Mouse (Mus musculus): ENCODE measurements around the gene Sh3bp4. TPM values are rescaled to one million over a fixed set of nuclear protein-coding genes. Genes with fewer than 3 reads are reported as not detected.

The Sh3bp4 gene
- polyA plus RNA-seq (2015; fragmentation: Nextera tagmentation; extraction: Ambion mirVana), result 7.6 and 8.0 TPM in 2 replicates

- WGBS, result under 1% methylated on average over 58 of the region's 63 CpGs
- H3K27ac ChIP-seq (replicated peaks), result peak within 1 kb of the TSS; percentile 92
- no peaks in the 10 kb centered on the region for H3K9me3 ChIP-seq (ENCODE audit: control insufficient read depth, low read length)
- TF ChIP-seq EP300 (optimal IDR thresholded peaks at IDR 0.05), result no peak
- TF ChIP-seq CTCF (IDR thresholded peaks at IDR 0.05; ENCODE audit: low read depth), result peak; percentile 43
- H3K4me2 ChIP-seq (replicated peaks; ENCODE audit: low read depth), result peak within 1 kb of the TSS; percentile 83
- no peaks in the 10 kb centered on the region for H3K36me3 ChIP-seq (ENCODE audit: control insufficient read depth, insufficient read depth, low read length)
- 0 out of 2 replicates have a peak, but pooled peaks cover 9% of the 10 kb centered on the region for H3K4me1 ChIP-seq (replicated peaks; ENCODE audit: control insufficient read depth, insufficient read depth)
- DNase-seq (ENCODE audit: low spot score) (peak; percentile 100), ATAC-seq (ENCODE audit: low FRiP score, low TSS enrichment) (peak; percentile 97)
- peak within 1 kb of the TSS; percentile 90 for H3K4me3 ChIP-seq (ENCODE audit: low read depth, low read length)
- H3K9ac ChIP-seq (ENCODE audit: low read length), result peak within 1 kb of the TSS; percentile 87
- H3K27me3 ChIP-seq (ENCODE audit: control insufficient read depth, insufficient read depth, low read length), result no peaks in the 10 kb centered on the region
Measured at GRCm38 (mm10) chr1:89070103-89070700, at the start of gene Sh3bp4. Gene Sh3bp4, plus strand, starts transcription at chr1:89070415.

- H3K27me3 ChIP-seq (ENCODE audit: control insufficient read depth, insufficient read depth, low read length), result no peaks in the 10 kb centered on the region
Measured at GRCm38 (mm10) chr1:89022997-89023396, 47.2 kb upstream of the Sh3bp4 start.

GRCm38 (mm10) chr1:89024696-89025612 is 45.3 kb upstream of the Sh3bp4 start:
- Histone ChIP-seq H3K4me2 (replicated peaks; ENCODE audit: low read depth) (no peak overlapping the region), H3K9ac (ENCODE audit: low read length) (no peak overlapping the region; the same call in 1 of the 2 replicates), H3K36me3 (ENCODE audit: control insufficient read depth, insufficient read depth, low read length) (no peaks in the 10 kb centered on the region), H3K27me3 (ENCODE audit: control insufficient read depth, insufficient read depth, low read length) (no peaks in the 10 kb centered on the region), H3K4me3 (ENCODE audit: low read depth, low read length) (no peak overlapping the region), H3K27ac (replicated peaks) (peak overlapping the region; percentile 69), H3K4me1 (replicated peaks; ENCODE audit: control insufficient read depth, insufficient read depth) (no peaks in the 10 kb centered on the region), H3K9me3 (ENCODE audit: control insufficient read depth, low read length) (no peaks in the 10 kb centered on the region)
- no peak for TF ChIP-seq CTCF (IDR thresholded peaks at IDR 0.05; ENCODE audit: low read depth)
- no peak for TF ChIP-seq EP300 (optimal IDR thresholded peaks at IDR 0.05)
- DNase-seq (ENCODE audit: low spot score), result peak; percentile 27
- ATAC-seq (ENCODE audit: low FRiP score, low TSS enrichment), result peak; percentile 51; the same call in 1 of the 2 replicates
- WGBS, result 35% methylated on average over 9 of the region's 9 CpGs

More at GRCm38 (mm10) chr1:89022997-89023396, 47.2 kb upstream of the Sh3bp4 start:
- 87% methylated on average over 7 of the region's 7 CpGs for WGBS
- Histone ChIP-seq H3K4me1 (replicated peaks; ENCODE audit: control insufficient read depth, insufficient read depth) (no peaks in the 10 kb centered on the region), H3K4me3 (ENCODE audit: low read depth, low read length) (no peak overlapping the region), H3K27ac (replicated peaks) (no peak overlapping the region), H3K9ac (ENCODE audit: low read length) (no peak overlapping the region), H3K36me3 (ENCODE audit: control insufficient read depth, insufficient read depth, low read length) (no peaks in the 10 kb centered on the region), H3K4me2 (replicated peaks; ENCODE audit: low read depth) (no peak overlapping the region), H3K9me3 (ENCODE audit: control insufficient read depth, low read length) (no peaks in the 10 kb centered on the region)
- ATAC-seq (ENCODE audit: low FRiP score, low TSS enrichment) (no peak), DNase-seq (ENCODE audit: low spot score) (no peak)
- TF ChIP-seq CTCF (IDR thresholded peaks at IDR 0.05; ENCODE audit: low read depth), result no peak
- TF ChIP-seq EP300 (optimal IDR thresholded peaks at IDR 0.05), result no peak

- 38% methylated on average over 1 of the region's 1 CpGs for WGBS
- peak overlapping the region; percentile 69 for H3K27ac ChIP-seq (replicated peaks)
Measured at GRCm38 (mm10) chr1:89026040-89026439, 44.2 kb upstream of the Sh3bp4 start.

GRCm38 (mm10) chr1:89029136-89029927 is 40.9 kb upstream of the Sh3bp4 start:
- H3K4me3 ChIP-seq (ENCODE audit: low read depth, low read length), result no peak overlapping the region
- H3K9me3 ChIP-seq (ENCODE audit: control insufficient read depth, low read length), result no peaks in the 10 kb centered on the region
- ATAC-seq (ENCODE audit: low FRiP score, low TSS enrichment) (no peak), DNase-seq (ENCODE audit: low spot score) (no peak)
- TF ChIP-seq CTCF (IDR thresholded peaks at IDR 0.05; ENCODE audit: low read depth) (no peak), EP300 (optimal IDR thresholded peaks at IDR 0.05) (no peak)
- H3K27me3 ChIP-seq (ENCODE audit: control insufficient read depth, insufficient read depth, low read length), result no peaks in the 10 kb centered on the region
- peaks cover 3% of the 10 kb centered on the region; the same call in 1 of the 2 replicates for H3K4me1 ChIP-seq (replicated peaks; ENCODE audit: control insufficient read depth, insufficient read depth)
- H3K36me3 ChIP-seq (ENCODE audit: control insufficient read depth, insufficient read depth, low read length), result no peaks in the 10 kb centered on the region
- no peak overlapping the region for H3K4me2 ChIP-seq (replicated peaks; ENCODE audit: low read depth)
- WGBS, result 54% methylated on average over 11 of the region's 11 CpGs
- no peak overlapping the region for H3K27ac ChIP-seq (replicated peaks)
- H3K9ac ChIP-seq (ENCODE audit: low read length), result no peak overlapping the region

More at GRCm38 (mm10) chr1:89026040-89026439, 44.2 kb upstream of the Sh3bp4 start:
- H3K4me3 ChIP-seq (ENCODE audit: low read depth, low read length), result no peak overlapping the region
- H3K27me3 ChIP-seq (ENCODE audit: control insufficient read depth, insufficient read depth, low read length), result no peaks in the 10 kb centered on the region
- no peaks in the 10 kb centered on the region for H3K36me3 ChIP-seq (ENCODE audit: control insufficient read depth, insufficient read depth, low read length)
- DNase-seq (ENCODE audit: low spot score) (peak; percentile 50), ATAC-seq (ENCODE audit: low FRiP score, low TSS enrichment) (peak; percentile 83)
- H3K9me3 ChIP-seq (ENCODE audit: control insufficient read depth, low read length), result no peaks in the 10 kb centered on the region
- TF ChIP-seq EP300 (optimal IDR thresholded peaks at IDR 0.05) (no peak), CTCF (IDR thresholded peaks at IDR 0.05; ENCODE audit: low read depth) (no peak)
- no peak overlapping the region for H3K4me2 ChIP-seq (replicated peaks; ENCODE audit: low read depth)
- H3K4me1 ChIP-seq (replicated peaks; ENCODE audit: control insufficient read depth, insufficient read depth), result no peaks in the 10 kb centered on the region
- no peak overlapping the region for H3K9ac ChIP-seq (ENCODE audit: low read length)

Data from stomach, postnatal 0 days (tissue).